Mouse (Mus musculus): Measurements from ENCODE around the gene Smim15.

Smim15 gene

DNA sequence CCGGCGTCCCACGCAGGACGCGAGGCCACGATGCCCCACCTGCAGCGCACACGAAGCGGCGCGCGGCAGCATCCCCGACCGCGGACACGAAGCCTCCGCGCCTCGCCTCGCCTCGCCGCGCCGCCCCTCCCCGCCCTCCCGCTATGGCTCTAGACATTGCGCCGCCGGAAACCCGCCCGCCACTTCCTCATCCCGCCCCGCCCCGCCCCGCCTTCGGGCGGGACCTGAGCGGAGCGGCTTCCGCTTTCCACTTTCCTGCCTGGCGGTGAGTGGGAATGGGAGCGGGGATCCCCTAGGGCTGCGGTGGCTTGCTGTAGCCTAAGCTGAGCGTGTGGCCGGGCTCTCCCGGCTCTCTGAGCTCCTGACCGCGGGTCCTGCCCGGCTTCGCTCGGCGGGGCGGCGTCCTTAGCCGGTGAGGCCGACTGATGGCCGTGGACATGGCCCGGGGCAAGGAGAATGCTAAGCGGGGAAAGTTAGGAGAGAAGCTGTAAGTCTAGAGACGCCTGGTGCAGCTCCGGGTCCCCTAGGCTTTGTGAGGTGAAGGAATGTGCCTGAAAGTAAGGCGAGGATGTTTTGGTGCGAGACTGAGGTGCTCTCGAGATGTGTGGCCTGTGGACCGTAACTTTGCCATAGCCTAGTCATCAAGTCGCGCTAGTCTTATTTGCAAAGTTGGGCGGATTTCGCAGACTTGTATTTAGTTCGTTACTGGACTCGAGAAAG, at the start of gene Smim15:
TSS of gene Smim15 (plus strand) at position 225 of the 720 bp plus-strand sequence.
- in situ Hi-C loops (cut with MboI, MseI), result loop anchor here (10.0 kb wide), 1 partner anchor 1020 kb away; the partner anchor contains the start of gene Kif2a

DNA sequence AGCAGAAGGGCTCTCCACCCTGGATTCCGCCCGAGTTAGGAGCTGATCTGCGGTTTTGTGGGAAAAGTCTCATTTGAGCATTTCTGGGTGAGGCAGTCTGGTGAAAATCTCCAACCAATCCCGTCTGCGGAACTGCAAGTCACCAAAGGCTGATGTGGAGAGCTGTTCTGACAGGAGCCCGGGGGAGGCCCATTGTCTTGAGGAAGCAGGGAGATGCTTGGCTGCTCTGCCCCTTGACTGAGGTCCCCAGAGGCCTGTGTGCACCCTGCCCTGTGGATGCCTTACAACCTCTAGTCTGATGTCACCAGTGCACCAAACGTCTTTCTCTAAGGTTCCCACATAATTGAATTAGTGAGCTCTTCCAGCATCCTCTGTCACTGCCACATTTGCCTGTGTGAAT, 49.0 kb upstream of the Smim15 start:
- in situ Hi-C loops (cut with MboI, MseI), result no loop called here

DNA sequence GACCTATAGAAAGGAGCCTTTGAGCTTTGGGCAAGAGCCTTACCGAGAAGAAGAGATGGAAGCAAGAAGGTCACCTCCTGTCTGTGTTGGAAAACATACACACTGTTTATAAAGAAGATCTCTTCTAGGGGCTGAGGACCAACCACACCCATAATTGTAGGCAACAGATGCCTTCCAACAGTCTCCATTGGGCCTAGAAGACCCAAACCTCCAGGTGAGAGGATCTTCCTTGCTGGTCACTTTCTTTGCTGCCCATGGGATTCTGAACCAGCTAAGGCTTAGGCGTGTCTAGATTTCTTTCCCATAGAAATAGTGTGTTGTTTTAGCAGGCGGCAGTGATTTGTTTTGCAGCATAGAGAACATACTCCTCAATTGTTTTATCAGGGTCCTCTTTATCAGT, 47.9 kb upstream of the Smim15 start:
- in situ Hi-C loops (cut with MboI, MseI), result no loop called here

DNA sequence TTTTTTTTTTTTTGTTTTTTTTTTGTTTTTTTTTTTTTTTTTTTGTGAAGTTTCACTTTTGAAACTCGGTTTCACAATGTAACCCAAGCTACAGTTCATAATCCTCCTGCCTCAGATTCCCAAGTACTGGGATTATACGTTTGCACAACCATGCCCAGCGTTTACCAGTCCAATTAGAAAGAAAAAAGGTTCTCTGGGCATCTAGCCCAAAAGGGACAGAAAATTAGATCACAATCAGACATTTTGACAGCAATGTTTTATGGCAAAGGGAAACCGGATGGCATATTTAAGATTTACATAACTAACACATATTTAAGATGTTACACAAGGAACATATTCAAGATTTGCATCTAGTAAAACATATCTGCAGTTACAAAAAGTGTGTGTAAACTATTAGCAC, 36.4 kb upstream of the Smim15 start:
- in situ Hi-C loops (cut with MboI, MseI), result no loop called here

DNA sequence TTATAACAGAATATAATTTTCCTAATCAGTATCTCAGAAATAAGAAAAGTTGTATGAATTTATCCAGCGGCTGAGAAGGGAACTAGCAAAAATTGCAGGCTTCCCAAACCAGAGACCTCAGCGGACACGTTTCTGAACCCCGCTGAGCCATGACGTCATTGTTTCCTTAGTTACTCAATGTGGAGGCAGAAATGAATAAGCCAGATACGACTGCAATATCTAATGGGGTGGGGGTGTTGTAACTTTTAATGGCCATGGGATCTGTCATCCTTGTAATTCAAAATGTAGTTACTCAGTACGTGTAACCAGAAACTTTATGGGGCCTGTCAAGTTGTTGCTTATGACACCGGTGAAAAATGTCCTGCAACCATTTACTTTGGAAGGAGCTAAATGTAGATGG, 31.1 kb upstream of the Smim15 start:
- in situ Hi-C loops (cut with MboI, MseI), result no loop called here

DNA sequence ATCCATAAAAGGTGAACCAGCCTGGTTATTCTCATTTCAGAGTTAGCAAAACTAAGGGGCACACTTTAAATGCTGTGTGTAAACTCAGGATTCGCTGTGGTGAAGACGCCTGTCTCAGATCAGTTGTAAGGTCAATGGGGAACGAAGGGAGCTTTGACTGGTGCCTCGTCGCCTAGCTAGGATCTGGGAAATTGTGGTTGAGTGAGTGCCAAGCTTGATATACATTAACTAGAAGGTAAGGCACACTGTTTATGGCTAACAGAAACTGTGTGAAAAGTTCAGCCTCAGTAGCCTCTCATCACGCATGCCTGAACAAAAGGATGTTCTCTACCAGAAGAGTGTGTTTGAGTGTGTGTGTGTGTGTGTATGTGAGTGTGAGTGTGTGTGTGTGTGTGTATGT, 30.4 kb upstream of the Smim15 start:
- in situ Hi-C loops (cut with MboI, MseI), result no loop called here

DNA sequence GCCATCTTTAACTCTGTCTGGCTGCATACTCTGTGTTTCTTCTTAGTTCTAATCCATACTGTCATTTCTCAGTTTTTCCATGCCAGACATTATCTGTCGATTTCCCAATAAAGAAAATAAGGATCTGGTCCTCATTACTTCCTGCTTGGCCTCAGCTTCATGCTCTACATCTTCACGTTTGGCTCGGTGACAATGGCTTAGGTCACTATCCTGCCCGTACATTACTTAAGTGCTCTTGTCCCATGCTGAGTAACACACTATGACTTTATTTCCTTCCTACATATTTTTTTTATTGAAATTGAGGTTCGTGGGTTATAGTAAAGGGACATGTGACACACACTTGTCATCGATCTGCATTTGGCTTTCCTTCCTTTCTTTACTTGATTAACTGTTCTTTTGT, 29.1 kb upstream of the Smim15 start:
- in situ Hi-C loops (cut with MboI, MseI), result no loop called here

DNA sequence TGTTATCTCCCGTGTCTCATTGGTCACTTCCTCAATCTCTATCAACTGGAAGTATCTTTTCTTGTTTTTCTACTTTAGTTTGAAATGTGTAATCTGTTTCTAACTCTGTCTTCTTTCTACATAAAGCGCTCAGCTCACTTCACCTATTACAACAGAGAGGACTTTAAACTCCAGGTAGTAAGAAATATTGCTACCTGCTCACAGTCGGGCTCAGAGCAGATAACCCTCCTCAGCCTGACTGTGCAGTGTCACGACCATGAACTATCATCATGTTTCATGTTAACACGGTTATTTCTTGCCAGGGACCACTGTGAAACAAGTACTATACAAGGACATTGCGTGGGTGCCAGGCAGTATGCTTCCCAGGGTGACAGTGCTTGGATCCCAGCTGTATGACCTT, 26.9 kb upstream of the Smim15 start:
- in situ Hi-C loops (cut with MboI, MseI), result no loop called here

DNA sequence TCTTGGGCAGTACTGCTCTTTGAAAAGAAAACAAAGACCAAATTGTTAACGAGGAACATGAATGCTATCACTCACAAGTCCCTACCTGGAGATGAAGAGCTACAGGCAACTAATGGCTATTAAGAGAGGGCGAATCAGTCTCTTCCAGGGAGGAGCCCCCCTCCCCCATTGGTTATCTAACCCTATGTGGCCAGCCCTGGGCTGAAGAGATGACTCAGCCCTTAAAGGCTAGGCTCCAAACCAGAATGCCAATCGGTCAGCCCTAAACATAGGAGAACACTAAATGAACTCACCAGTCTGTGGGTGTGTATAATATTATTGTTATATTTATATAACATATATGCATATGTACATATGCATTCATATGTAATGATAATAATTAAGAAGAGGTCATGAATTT, 18.4 kb upstream of the Smim15 start:
- in situ Hi-C loops (cut with MboI, MseI), result no loop called here

DNA sequence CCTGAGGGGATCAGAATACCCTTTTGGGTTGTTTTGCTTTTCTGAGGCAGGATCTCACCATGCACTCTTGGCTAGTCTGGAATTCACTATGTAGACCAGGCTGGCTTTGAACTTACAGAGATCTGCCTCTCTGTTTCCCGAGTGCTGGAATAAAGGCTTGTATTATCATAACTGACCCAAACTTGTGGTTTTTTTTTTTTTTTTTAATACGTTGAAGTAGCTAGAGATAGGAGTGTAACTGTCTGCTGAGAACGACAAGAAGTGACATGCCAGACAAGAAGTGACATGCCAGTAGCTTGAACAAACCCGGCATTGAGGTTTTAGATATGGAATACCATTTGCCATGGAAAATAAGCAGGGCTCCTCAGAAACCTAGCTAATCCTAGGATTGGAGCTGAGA, 11.5 kb upstream of the Smim15 start:
- in situ Hi-C loops (cut with MboI, MseI), result no loop called here

DNA sequence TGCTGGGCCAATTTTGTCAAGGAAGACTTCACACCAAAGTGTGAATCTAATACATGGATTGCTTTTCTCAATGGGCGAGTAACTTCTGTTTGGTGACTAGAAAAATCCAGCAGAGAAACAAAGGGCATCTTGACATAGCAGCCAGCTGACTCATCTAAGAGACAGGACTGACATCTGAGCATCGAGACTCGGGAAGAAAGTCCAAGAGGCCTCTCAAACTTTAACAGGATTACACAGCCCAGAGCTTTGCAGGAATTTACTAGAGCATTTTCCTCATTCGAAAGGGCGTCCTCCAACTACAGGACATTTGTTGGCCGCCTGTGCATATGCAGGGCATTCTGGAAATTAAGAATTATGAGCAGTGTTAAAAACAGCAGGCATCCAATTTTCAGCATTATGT, 4.9 kb upstream of the Smim15 start:
- in situ Hi-C loops (cut with MboI, MseI), result no loop called here

DNA sequence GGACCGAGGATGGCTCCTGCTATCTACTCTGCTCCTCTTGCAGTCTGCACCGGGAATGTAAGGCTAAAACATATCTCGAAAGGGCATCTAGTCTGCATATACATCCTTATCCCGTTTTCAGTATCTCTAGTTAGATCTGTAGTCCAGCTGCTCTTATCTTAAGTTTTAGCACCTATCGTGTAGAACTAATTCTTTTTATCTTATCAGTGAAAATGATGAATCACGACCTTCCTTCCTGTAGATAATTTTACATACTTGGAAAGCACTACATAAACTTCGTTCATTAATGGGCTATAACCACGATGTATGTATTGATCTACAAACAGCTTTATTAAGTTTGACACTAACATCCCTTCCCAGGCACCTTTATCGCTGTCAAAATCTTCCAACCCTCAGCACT, 4.3 kb upstream of the Smim15 start:
- in situ Hi-C loops (cut with MboI, MseI), result loop anchor here (10.0 kb wide), 1 partner anchor 1015 kb away; the partner anchor contains the start of gene Kif2a

DNA sequence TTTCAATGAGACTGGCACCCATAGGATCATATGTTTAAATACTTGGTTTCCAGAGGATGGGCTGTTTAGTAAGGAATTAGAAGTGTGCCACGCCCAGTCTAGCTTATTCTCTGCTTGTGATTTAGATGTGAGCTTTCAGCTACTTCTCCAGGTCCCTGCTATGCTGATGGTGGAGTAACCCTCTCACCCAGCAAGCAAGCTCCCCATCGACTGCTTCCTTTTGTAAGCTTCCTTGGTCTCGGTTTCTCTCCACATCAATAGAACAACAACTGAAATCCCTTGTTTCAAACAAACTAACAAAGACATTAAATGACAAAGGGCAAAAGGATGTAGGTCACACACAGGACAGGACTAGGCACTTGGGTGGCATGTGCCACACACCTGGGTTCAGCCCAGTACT, 3.8 kb upstream of the Smim15 start:
- in situ Hi-C loops (cut with MboI, MseI), result loop anchor here (10.0 kb wide), 1 partner anchor 1016 kb away; the partner anchor contains the start of gene Kif2a

DNA sequence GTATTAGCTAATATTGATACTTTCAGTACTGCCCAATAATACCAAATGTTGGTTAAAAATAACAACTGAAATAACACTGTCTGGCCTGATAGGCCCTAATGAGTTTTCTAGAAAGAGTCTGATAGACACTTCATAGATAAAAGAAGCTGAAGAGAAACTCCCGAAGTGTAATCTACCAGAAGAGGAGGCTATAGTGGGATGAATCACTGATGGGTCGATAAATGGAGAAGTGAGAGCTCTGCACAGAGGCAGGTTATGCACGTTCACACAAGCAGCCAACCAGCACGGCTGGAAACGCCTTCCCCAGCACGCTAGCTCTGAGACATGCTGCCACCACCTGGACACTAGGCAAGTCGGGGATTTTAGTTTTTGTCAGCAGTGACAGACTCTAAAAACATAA, 2.9 kb upstream of the Smim15 start:
- in situ Hi-C loops (cut with MboI, MseI), result loop anchor here (10.0 kb wide), 1 partner anchor 1017 kb away; the partner anchor contains the start of gene Kif2a

DNA sequence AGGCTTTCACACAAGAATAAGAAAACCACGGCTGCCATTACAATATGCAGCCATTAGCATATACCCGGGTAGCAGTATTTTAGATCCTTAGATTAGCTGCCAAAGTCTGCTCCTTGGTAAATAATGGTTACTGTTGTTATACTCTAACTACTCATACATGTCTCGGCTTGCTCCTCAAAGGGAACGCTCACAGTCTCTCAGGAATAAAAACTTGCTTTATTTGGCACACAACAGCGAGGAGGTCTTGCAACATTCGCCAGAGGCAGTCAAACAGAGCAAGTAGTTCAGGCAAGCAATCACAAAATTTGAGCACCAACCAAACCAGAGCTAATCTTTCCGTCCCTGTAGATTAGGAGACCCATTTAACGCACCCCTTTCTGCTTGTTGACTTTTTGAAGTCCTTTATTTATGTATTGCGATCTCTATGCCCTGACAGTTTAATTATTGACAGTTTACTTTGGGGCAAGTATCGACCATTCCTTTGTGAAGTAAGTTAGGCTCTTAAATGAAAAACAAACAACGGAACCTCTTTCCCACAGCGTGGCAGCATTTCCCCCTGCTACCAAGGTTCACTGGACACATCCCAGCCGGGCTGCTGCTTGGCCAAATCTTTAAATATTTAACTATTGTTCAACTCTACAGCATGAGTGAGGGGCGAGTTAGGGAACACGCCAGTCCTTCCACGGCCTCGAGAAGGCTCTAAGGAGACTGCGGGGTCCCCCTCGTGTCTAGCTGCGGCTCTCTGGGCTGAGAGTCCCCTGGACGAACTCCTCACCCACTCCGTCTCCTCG, 620 bp upstream of the Smim15 start:
- in situ Hi-C loops (cut with MboI, MseI), result loop anchor here (10.0 kb wide), 1 partner anchor 1019 kb away; the partner anchor contains the start of gene Kif2a

DNA sequence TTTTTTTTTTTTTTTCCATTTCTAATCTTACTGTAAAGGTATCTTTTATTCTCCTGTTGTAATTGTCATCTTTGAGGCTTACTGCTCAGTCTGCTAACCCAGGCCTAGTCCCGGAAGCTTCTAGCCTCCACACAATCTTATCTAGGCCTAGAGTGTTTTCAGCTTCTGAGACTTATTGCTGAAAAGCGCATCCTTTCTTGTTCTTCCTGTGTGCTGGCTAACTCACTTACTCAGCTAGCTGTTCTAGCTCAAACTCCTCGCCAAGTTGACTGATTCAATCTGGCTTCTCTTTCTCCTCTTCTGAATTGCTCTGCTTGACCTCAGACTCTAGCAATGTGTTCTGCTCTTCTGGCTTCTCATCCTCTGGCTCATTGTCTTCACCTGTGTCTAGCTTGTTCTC, 1.4 kb downstream of the Smim15 start:
- in situ Hi-C loops (cut with MboI, MseI), result loop anchor here (5.0 to 10.0 kb wide), 2 partner anchors 148 to 1021 kb away; partner anchors contain the start of gene Kif2a

DNA sequence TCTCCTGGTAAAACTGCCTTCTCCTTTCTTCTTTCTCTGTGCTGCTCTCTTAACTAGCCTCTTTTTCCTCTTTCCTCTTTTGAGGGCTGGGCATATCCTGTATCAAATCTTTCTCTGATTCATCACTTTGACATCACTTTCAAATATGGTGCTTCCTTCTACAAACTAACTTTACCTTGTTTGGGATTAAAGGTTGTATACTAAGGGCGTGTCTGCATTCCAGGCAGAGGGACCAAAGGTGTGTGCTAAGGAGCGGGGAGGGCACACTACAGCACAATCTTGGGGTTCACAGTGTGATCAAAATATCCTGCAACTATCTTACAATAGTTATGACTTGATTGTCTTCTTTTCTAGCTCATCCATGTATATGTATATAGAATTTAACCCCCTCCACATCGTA, 1.8 kb downstream of the Smim15 start:
- in situ Hi-C loops (cut with MboI, MseI), result loop anchor here (5.0 to 10.0 kb wide), 2 partner anchors 149 to 1021 kb away; partner anchors contain the start of gene Kif2a

DNA sequence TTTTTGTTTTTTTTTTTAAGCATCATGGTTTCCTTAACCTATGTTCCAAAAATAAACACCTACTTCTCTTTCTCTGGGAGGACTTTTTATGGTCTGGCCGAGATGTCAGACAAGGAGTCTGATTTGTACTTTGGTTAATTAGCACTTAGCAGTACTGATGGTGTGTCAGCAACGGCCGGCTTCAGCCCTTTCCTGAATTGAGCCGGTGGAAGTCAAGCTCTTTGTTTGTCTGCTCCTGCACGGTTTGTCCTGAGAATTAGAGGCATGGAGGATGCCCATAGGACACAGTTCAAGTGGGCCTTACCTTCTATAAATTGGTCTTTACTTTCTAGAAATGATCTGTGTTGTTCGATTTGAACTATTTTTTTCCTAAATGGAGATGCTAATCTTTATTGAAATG, 2.6 kb downstream of the Smim15 start:
- in situ Hi-C loops (cut with MboI, MseI), result loop anchor here (5.0 to 10.0 kb wide), 2 partner anchors 150 to 1022 kb away; partner anchors contain the start of gene Kif2a

DNA sequence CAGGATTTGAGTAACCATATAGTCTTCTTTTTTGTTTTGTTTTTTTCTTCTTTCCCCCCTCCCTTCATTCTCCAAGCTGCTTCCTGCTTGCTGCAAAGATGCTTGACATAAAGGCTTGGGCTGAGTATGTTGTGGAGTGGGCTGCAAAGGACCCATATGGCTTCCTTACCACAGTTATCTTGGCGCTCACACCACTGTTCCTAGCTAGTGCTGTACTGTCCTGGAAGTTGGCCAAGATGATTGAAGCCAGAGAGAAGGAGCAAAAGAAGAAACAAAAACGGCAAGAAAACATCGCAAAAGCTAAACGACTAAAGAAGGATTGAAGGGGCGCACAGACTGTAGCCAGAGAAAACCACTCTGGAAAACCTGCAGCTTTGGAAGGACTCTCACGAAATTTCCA, 3.1 kb downstream of the Smim15 start:
- in situ Hi-C loops (cut with MboI, MseI), result loop anchor here (5.0 to 10.0 kb wide), 2 partner anchors 150 to 1023 kb away; partner anchors contain the start of gene Kif2a

DNA sequence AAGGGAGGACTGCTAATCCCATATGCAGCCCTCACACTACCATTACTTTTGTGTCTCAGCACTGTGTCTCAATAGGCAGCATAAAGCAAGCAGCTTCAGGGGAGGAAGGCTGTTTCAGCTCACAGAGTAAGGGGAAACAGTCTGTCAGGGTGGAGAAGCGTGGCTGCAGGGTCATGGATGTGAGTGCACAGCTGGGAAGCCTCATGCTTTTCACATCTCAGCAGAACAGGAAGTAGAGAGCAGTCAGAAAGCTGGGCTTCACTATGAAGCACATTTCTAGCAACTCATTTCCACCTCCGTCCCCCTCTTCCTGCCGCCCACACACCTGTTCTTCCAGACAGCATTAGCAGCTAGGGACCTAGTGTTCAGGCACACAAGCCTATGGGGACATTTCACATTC, 12.7 kb downstream of the Smim15 start:
- in situ Hi-C loops (cut with MboI, MseI), result no loop called here

DNA sequence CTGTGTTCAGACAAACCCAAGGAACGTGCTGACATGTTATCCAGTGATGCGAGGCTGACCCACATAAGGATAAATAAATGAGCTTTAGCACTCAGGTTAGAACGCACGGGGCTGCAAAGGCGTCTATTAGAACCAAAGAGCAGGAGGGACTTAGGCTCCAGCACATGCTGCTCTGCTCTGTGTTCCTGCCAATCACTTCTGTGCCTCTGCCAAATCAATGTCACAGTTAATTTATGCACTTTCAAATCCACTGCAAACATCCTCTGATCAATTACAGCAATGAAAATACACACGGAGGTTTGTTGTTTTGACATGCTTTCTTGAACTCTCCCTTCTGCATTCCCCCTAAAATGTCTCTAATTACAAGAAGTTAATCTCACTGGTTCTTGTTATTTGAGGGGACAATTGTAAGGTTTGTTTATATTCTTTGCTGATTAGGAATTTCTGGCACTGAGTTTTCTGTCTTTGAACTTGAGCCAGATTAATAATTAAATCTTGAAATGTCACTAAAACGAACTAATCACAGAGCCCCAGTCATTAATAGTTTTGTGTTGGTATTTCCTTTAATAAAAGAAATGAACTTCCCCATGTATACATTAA, 16.1 kb downstream of the Smim15 start:
- in situ Hi-C loops (cut with MboI, MseI), result no loop called here

DNA sequence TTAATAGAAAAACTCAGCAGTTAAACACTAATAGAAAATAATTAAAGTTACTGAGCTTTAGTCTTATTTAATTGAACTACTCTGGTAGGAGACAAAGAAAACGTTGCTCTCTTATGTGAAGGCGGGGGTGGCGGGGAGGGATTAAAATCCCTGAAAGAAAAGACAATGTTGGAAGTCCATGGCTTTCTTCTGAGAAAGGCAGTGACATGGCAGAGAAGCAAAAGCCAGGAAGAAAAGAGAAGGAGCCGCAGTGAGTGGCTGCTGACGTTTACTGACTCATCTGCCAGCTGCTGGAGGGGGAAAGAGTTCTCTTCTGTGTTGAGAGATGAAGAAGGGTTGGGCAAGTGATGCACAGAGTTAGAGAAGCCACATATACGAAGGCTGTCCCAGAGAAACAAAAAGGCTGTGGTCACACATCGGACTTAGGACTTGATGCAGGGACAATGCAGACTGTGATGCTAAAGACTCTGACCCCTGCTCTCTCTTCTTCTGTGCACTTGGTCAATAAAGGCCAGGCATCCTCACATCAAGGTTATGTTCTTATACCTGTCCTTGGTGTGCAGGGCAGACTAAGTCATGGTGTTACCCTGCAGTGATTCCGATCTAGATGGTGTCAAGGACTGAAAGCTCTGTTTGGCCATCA, 16.8 kb downstream of the Smim15 start:
- in situ Hi-C loops (cut with MboI, MseI), result no loop called here
